Mouse (Mus musculus) midbrain, embryonic 12.5 days (tissue): ENCODE data around the gene Vps8. TPM values are rescaled to one million over a fixed set of nuclear protein-coding genes. Genes with fewer than 3 reads are reported as not detected.

ENCODE experiments used
- ATAC-seq: fragments of 200-750 bp; cut with Nextera tagmentation; 2 replicates; pipeline ENCODE4 v1.8.0; 2017; ENCODE audit warnings: low read depth, moderate TSS enrichment, moderate library complexity; ENCODE audit not compliant: low FRiP score
- H3K27ac ChIP-seq: fragments of 300-500 bp; sonication (generic); replicated peaks from 2 replicates; pipeline ENCODE4 v1.5.1; 2016; ENCODE audit warnings: mild to moderate bottlenecking
- H3K27me3 ChIP-seq: fragments of 300-500 bp; sonication (generic); 2 replicates; pipeline ENCODE4 v1.6.1; 2016; ENCODE audit warnings: mild to moderate bottlenecking
- H3K36me3 ChIP-seq: fragments of 300-500 bp; sonication (generic); 2 replicates; pipeline ENCODE4 v1.6.1; 2016
- H3K4me1 ChIP-seq: fragments of 300-500 bp; sonication (generic); 2 replicates; pipeline ENCODE4 v1.6.1; 2016
- H3K4me2 ChIP-seq: fragments of 300-500 bp; sonication (generic); replicated peaks from 2 replicates; pipeline ENCODE4 v1.6.1; 2016; ENCODE audit warnings: mild to moderate bottlenecking, moderate library complexity
- H3K4me3 ChIP-seq: fragments of 300-500 bp; sonication (generic); 2 replicates; pipeline ENCODE4 v1.5.1; 2016; ENCODE audit warnings: mild to moderate bottlenecking
- H3K9ac ChIP-seq: fragments of 300-500 bp; sonication (generic); replicated peaks from 2 replicates; pipeline ENCODE4 v1.6.1; 2016; ENCODE audit warnings: mild to moderate bottlenecking, moderate library complexity
- H3K9me3 ChIP-seq: fragments of 300-500 bp; sonication (generic); 2 replicates; pipeline ENCODE4 v1.6.1; 2016; ENCODE audit warnings: mild to moderate bottlenecking
- WGBS: fragments of 180-500 bp; shearing (Covaris S2); methylation state at CpG from one replicate; pipeline ENCODE4 v1.1.7; 2016; 5-methylcytosine and 5-hydroxymethylcytosine counted together
- polyA plus RNA-seq: library from polyadenylated mRNA; unstranded; fragments of >200 nt; fragmentation: Nextera tagmentation; extraction: Ambion mirVana; gene quantifications from 2 replicates; pipeline ENCODE4 v1.2.1, GENCODE M21; 2016

Gene Vps8
- polyA plus RNA-seq, 1 experiment from 2014 or later: 32.5 TPM

DNA sequence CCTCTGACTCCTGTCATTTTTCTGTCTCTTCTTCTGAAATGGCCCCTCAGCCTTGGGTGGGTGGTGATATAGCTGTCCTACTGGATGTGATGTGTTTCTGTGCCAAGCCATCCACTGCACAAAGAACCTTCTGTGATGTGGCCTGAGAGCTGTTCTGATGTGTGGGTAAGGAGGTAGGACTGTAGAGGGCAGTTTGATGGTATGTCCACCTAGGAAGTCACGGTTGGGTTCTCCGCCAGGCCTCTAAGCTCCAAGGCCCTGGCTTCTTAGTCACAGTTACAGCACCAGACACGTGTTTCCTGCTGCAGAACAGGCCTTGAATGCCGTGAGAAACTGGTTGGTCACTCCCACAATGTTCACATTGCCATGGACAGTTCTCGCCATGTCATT lies 184.7 kb downstream of the Vps8 start:
- no peaks in the 10 kb centered on the region for H3K9me3 ChIP-seq
- H3K36me3 ChIP-seq: peaks cover 6% of the 10 kb centered on the region; the same call in 1 of the 2 replicates
- H3K4me1 ChIP-seq: peaks cover 6% of the 10 kb centered on the region; the same call in 1 of the 2 replicates
- H3K9ac ChIP-seq: no peak overlapping the region
- H3K27ac ChIP-seq: no peak overlapping the region
- H3K4me3 ChIP-seq: no peak overlapping the region
- ATAC-seq: no peak
- no peaks in the 10 kb centered on the region for H3K27me3 ChIP-seq
- no peak overlapping the region for H3K4me2 ChIP-seq
- WGBS: 81% methylated on average over 5 of the region's 5 CpGs

DNA sequence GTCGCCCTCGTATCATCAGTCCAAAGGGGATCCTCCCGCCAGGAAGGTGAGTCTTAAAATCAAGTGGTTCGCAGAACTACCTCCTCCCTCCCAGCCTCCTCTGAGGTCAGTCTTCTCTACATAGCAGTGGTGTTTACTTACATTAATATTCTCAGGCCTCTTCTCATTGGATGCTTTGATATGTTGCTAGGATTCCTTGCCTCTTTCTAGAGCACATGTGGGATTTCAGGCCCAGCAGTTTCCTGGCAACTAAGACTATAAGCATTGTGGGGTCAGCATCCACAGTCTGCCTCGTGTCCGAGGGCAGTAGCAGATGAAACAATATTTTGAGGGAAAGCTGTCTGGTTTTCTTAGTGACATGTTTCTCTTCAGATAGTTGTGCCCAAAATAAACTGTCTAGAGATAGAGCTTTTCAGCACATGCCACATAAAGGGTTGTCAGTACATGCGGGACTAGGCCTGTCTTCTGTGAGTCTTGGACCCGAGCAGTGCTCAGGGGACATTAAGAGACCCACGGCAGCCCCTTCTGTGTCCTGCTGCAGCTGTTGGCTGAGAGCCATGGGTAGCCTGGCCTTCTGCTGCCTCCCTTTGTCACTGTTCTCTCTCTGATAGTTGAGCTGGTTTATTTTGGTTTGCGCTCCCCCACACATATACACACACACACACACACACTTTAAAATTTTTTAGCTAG lies 185.4 kb downstream of the Vps8 start:
- WGBS: 71% methylated on average over 10 of the region's 10 CpGs
- Histone ChIP-seq H3K9ac (no peak overlapping the region), H3K9me3 (no peaks in the 10 kb centered on the region), H3K27me3 (no peaks in the 10 kb centered on the region), H3K4me3 (no peak overlapping the region), H3K4me1 (peaks cover 6% of the 10 kb centered on the region; the same call in 1 of the 2 replicates), H3K4me2 (no peak overlapping the region), H3K27ac (0 out of 2 replicates have a peak overlapping the region, but pooled peaks have one; percentile 35), H3K36me3 (peaks cover 9% of the 10 kb centered on the region; the same call in 1 of the 2 replicates)
- no peak for ATAC-seq

DNA sequence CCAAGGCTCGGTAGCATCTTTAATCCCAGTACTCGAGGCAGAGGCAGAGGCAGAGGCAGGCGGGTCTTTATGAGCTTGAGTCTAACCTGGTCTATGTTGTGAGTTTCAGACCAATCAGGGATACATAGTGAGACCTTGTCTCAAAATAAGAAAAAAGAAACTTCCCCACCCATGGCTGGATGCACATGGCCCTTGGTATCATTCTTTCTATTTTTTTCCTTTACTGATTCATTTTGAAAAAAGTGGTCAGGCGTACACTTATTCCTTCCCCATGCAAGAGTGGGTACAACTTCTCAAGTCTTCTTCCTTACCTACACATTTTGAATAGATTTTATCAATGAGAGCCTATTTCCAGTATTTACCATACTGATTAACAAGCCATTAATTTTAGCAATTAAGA lies 187.6 kb downstream of the Vps8 start:
- no peaks in the 10 kb centered on the region for H3K9me3 ChIP-seq
- H3K36me3 ChIP-seq: peaks cover 11% of the 10 kb centered on the region; the same call in 1 of the 2 replicates
- ATAC-seq: no peak
- H3K4me3 ChIP-seq: no peak overlapping the region
- H3K9ac ChIP-seq: no peak overlapping the region
- 87% methylated on average over 4 of the region's 4 CpGs for WGBS
- H3K27me3 ChIP-seq: no peaks in the 10 kb centered on the region
- peaks cover 6% of the 10 kb centered on the region; the same call in 1 of the 2 replicates for H3K4me1 ChIP-seq
- H3K4me2 ChIP-seq: no peak overlapping the region
- H3K27ac ChIP-seq: no peak overlapping the region

DNA sequence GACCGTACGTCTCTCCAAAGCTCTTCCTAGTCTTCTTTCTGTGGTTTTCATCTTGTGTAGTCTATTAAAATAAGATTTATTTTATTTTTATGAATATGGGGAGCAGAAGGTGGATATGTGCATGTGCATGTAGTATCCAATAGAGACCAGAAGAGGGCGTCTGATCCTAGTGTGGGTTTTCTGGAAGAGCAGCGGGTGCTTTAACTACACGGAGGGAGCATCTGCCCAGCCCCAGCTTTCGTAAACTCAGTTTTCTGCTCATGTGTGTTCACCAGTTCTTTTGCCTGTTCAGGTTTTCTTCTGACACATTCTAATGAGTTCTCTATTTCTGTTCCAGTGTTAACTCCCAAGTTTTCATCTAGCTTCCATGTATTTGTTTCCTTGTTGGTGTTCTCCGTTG lies 192.9 kb downstream of the Vps8 start:
- no peaks in the 10 kb centered on the region for H3K9me3 ChIP-seq
- no peaks in the 10 kb centered on the region for H3K4me1 ChIP-seq
- no peak overlapping the region for H3K9ac ChIP-seq
- H3K27ac ChIP-seq: no peak overlapping the region
- H3K36me3 ChIP-seq: peaks cover 11% of the 10 kb centered on the region; the same call in 1 of the 2 replicates
- 56% methylated on average over 7 of the region's 7 CpGs for WGBS
- no peak overlapping the region for H3K4me2 ChIP-seq
- ATAC-seq: no peak
- no peaks in the 10 kb centered on the region for H3K27me3 ChIP-seq
- H3K4me3 ChIP-seq: no peak overlapping the region

DNA sequence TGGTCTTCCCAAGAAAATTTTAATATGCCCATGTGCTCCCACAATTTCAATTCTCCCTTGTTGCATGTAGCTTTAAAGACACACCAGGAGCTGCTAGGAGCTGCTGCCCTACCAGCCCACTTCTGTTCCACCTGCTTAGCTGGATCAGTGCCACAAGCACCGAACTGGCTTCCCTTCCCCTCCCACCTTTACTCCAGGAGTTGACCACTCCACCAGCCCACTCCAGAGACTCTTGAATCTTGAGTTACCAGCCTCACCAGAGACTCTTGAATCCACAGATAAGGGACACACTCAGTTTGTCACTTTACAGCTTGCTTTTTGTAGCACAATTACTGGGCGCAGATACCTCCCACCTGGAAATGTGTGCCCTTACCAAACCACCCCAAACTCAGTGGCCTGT lies 197.7 kb downstream of the Vps8 start:
- Histone ChIP-seq H3K36me3 (no peaks in the 10 kb centered on the region), H3K4me2 (no peak overlapping the region), H3K27ac (no peak overlapping the region), H3K4me3 (no peak overlapping the region), H3K27me3 (no peaks in the 10 kb centered on the region), H3K9me3 (no peaks in the 10 kb centered on the region), H3K4me1 (no peaks in the 10 kb centered on the region), H3K9ac (no peak overlapping the region)
- ATAC-seq: no peak
- WGBS: 89% methylated on average over 2 of the region's 2 CpGs

DNA sequence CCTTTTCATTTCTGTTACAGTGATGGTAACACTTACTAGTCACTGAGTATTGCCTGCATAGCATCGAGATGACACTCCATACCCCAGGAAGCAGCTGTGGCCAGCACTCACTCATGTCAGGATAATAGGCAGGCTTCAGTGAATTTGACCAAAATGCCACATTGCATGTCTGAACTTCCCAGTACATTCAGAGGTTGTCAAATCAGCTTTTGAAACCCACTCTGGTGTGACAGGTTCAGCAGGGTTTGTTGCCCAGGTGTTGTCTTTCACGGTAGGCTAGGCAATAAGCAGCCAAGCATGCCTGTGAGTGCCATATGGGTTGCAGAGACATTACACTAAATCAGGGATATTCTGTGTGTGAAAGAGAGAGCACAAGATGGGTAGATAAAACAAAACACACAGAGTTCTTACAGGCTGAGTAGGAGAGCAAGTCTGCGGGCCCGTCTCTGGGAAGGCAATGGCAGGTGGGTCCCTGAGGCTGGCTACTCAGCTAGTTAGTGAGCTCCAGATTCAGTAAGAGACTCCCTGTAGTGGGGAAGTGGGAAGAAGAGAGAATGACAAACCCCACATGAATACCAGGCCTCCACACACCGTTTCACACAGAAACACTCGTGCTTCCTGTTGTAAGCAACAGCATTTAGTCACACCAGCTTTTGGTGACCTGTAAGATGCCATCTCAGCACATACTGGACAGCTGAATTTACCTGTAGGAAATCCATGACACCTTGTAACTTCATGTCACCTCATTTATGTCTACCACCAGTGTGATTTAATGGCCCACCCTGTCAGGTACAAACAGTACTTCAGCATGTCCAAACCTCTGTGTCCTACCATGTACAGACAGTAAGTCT lies 203.1 kb downstream of the Vps8 start:
- no peak overlapping the region; the same call in 1 of the 2 replicates for H3K27ac ChIP-seq
- H3K27me3 ChIP-seq: no peaks in the 10 kb centered on the region
- H3K36me3 ChIP-seq: no peaks in the 10 kb centered on the region
- no peak overlapping the region for H3K4me2 ChIP-seq
- H3K9me3 ChIP-seq: no peaks in the 10 kb centered on the region
- H3K9ac ChIP-seq: no peak overlapping the region
- H3K4me1 ChIP-seq: peaks cover 12% of the 10 kb centered on the region; the same call in 1 of the 2 replicates
- whole genome bisulfite sequencing: 73% methylated on average over 6 of the region's 6 CpGs
- no peak overlapping the region for H3K4me3 ChIP-seq
- no peak for ATAC-seq

DNA sequence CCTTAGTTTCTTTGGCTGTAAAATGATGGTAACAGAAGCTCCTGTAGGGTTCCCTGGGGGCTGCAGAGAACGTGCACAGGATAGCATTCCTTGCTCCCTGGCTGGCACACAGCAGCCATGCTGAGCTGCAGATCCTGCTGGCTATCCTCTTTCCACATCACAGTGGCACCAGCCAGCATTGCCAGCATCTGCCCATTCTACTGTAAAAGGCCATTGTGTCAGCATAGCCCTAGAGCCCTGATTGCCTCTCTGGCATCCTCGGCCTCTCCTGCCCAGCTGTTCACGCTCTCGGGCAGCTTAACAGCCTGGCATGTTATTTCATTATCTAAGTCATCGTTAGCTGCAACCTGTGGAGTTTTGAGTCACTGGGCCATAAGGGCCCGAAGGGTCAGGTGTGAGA lies 204.3 kb downstream of the Vps8 start:
- Histone ChIP-seq H3K9me3 (no peaks in the 10 kb centered on the region), H3K4me3 (no peak overlapping the region), H3K4me1 (peaks cover 12% of the 10 kb centered on the region; the same call in 1 of the 2 replicates), H3K4me2 (no peak overlapping the region), H3K27ac (no peak overlapping the region), H3K36me3 (no peaks in the 10 kb centered on the region), H3K9ac (no peak overlapping the region), H3K27me3 (no peaks in the 10 kb centered on the region)
- WGBS: 74% methylated on average over 6 of the region's 6 CpGs
- no peak for ATAC-seq

DNA sequence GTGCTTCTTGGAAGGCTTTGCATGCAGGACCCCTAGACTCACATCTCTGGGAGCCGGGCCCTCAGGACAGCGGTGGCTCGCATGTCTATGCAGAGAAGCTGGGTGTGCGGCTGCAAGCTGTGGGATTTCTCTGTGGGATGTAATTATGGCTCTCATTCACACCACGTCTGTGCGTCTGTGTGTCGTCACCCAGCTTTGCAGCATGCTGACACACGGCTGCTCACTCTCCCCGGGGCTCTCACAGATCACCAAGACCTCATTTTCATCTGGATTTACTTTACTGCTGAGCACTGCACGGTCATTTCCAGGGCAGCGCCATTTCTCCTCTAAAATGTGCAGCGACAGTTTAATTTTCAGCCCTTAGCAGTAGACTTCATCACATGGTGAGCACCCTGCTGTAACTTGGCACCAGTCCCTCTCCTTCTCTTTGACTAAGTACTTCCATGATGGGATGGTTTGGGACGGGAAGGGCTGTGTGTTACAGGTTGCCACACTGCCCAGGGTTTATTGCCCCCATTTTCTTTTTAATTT lies 205.2 kb downstream of the Vps8 start:
- Histone ChIP-seq H3K9me3 (no peaks in the 10 kb centered on the region), H3K4me1 (peaks cover 12% of the 10 kb centered on the region; the same call in 1 of the 2 replicates), H3K27me3 (no peaks in the 10 kb centered on the region), H3K27ac (no peak overlapping the region), H3K9ac (no peak overlapping the region), H3K4me2 (no peak overlapping the region), H3K36me3 (no peaks in the 10 kb centered on the region), H3K4me3 (no peak overlapping the region)
- no peak for ATAC-seq
- WGBS: 62% methylated on average over 13 of the region's 13 CpGs

DNA sequence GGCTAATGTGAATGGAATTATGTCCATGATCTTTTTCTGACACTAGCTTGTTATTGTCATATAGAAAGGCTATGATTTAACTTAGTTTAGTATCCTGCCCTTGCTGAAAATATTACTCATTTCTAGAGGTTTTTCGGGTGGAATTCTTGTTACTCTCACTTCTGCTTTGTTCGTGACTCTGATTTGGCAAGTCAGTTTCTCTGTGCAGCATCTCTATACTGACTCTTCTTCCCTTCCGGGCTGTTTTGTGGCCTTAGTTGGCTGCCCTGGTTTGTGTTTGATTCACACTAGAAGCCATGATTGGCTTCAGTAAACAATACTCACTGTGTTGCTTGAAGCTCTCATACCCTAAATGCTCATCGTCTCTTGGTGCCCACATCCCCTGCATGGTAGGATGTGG lies 207.7 kb downstream of the Vps8 start:
- H3K27me3 ChIP-seq: no peaks in the 10 kb centered on the region
- no peak overlapping the region for H3K27ac ChIP-seq
- H3K36me3 ChIP-seq: no peaks in the 10 kb centered on the region
- H3K9ac ChIP-seq: no peak overlapping the region
- no peak overlapping the region for H3K4me2 ChIP-seq
- H3K4me1 ChIP-seq: peaks cover 12% of the 10 kb centered on the region; the same call in 1 of the 2 replicates
- WGBS: 94% methylated on average over 4 of the region's 4 CpGs
- no peak for ATAC-seq
- no peak overlapping the region for H3K4me3 ChIP-seq
- H3K9me3 ChIP-seq: no peaks in the 10 kb centered on the region

DNA sequence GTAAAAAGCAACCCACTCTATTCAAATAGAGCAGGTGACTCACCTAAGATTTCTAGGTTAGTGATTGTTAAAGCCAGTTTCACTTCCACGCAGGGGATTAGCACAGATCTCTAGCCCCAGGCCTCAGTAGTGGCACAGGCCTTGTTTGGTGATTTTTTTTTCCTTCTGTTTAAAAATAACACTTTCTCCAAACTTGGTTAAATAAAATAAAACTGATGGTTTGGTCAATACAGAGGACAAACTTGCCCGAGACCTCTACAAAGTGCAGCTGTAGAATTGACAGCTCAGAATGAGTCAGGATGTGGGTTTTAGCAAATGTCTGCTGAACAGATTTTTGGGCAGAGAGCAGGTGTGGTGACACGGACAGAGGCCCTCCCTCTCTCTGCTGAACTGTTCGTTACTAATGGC lies 208.9 kb downstream of the Vps8 start:
- Histone ChIP-seq H3K4me1 (peaks cover 12% of the 10 kb centered on the region; the same call in 1 of the 2 replicates), H3K4me2 (no peak overlapping the region), H3K36me3 (no peaks in the 10 kb centered on the region), H3K27ac (no peak overlapping the region), H3K9ac (no peak overlapping the region), H3K9me3 (no peaks in the 10 kb centered on the region), H3K4me3 (no peak overlapping the region), H3K27me3 (no peaks in the 10 kb centered on the region)
- WGBS: 90% methylated on average over 4 of the region's 4 CpGs
- ATAC-seq: no peak

DNA sequence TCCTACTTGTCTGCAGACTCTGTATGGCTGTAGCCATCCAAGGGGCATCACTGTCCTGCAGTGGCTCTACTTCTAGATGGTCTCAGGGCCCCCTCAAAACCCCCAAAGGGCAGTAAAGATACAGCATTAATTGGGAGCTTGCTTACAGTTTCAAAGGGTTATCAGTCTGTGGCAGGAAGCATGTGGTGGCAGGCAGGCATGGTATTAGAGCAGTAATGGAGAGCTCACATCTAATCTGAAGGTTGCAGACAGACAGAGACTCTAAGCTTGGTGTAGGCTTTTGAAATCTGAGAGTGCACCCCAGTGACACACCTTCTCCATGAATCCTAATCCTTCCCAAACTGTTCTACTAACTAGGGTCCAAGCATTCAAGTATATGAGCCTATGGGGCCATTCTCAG lies 211.5 kb downstream of the Vps8 start:
- no peaks in the 10 kb centered on the region for H3K9me3 ChIP-seq
- H3K4me1 ChIP-seq: no peaks in the 10 kb centered on the region
- no peak overlapping the region for H3K27ac ChIP-seq
- H3K36me3 ChIP-seq: no peaks in the 10 kb centered on the region
- H3K27me3 ChIP-seq: no peaks in the 10 kb centered on the region
- no peak for ATAC-seq
- no peak overlapping the region for H3K4me2 ChIP-seq
- no peak overlapping the region for H3K9ac ChIP-seq
- H3K4me3 ChIP-seq: no peak overlapping the region
